ENCODE assay signal across 7 mouse cellular contexts in the genomic region with DNA sequence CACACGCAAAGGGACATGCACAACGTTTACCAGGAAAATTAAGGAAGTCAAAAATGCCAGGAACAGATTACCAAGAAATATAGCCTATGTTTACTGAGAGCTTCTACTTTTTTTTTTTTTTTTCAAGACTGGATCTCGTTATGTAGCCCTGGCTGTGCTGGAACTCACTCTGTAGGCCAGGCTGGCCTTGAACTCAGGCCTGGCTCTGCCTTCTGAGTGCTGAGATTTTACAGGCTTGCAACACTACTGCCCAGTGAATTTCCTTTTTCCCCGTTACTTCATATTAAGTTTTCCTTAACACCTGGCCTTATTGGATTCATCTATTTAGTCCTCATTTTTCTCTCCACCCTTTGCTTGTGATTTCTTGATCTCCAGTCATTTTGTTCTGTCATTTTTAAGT. TPM values are rescaled to one million over a fixed set of nuclear protein-coding genes. Genes with fewer than 3 reads are reported as not detected.
DNase-seq lines count a peak whose midpoint lies in the region; ATAC-seq and TF ChIP-seq lines count a peak whose summit lies in the region.

No protein-coding gene starts in this region.

- TF ChIP-seq CTCF in lung, embryonic 14.5 days (IDR thresholded peaks at IDR 0.05; ENCODE audit: low read depth): no peak

- H3K27ac ChIP-seq in lung, embryonic 14.5 days (ENCODE audit: low read depth): peak overlapping the region; percentile 86
- no peak overlapping the region; the same call in none of the 2 replicates for H3K27ac ChIP-seq in forebrain, embryonic 13.5 days
- peak overlapping the region; percentile 89; the same call in 1 of the 2 replicates for H3K27ac ChIP-seq in limb, embryonic 15.5 days
- peak overlapping the region; percentile 83 for H3K27ac ChIP-seq in stomach, embryonic 14.5 days (ENCODE audit: low read length)

- WGBS in lung, embryonic 14.5 days: 63% methylated on average over 4 of the region's 4 CpGs
- WGBS in forebrain, embryonic 13.5 days: 75% methylated on average over 4 of the region's 4 CpGs
- WGBS in limb, embryonic 15.5 days: 87% methylated on average over 4 of the region's 4 CpGs
- 87% methylated on average over 4 of the region's 4 CpGs for WGBS in stomach, embryonic 14.5 days

- H3K36me3 ChIP-seq in lung, embryonic 14.5 days (ENCODE audit: insufficient read depth): peaks cover 5% of the 10 kb centered on the region; the same call in 1 of the 2 replicates
- H3K36me3 ChIP-seq in forebrain, embryonic 13.5 days (ENCODE audit: poor library complexity, severe bottlenecking): peaks cover 10% of the 10 kb centered on the region
- peaks cover 9% of the 10 kb centered on the region; the same call in 1 of the 2 replicates for H3K36me3 ChIP-seq in limb, embryonic 15.5 days
- peaks cover 8% of the 10 kb centered on the region; the same call in 1 of the 2 replicates for H3K36me3 ChIP-seq in stomach, embryonic 14.5 days (ENCODE audit: control insufficient read depth, insufficient read depth, low read length)

- H3K4me2 ChIP-seq in lung, embryonic 14.5 days: peak overlapping the region; percentile 60
- H3K4me2 ChIP-seq in forebrain, embryonic 13.5 days: peak overlapping the region; percentile 58
- H3K4me2 ChIP-seq in limb, embryonic 15.5 days: peak overlapping the region; percentile 46
- H3K4me2 ChIP-seq in stomach, embryonic 14.5 days (replicated peaks; ENCODE audit: low read depth, low read length): peak overlapping the region; percentile 44

- no peaks in the 10 kb centered on the region for H3K27me3 ChIP-seq in lung, embryonic 14.5 days (ENCODE audit: insufficient read depth, low read length)
- H3K27me3 ChIP-seq in forebrain, embryonic 13.5 days: no peaks in the 10 kb centered on the region
- H3K27me3 ChIP-seq in limb, embryonic 15.5 days: no peaks in the 10 kb centered on the region
- H3K27me3 ChIP-seq in stomach, embryonic 14.5 days (ENCODE audit: control insufficient read depth, insufficient read depth, low read length): no peaks in the 10 kb centered on the region

- no peak for DNase-seq in lung, embryonic 14.5 days
- no peak for DNase-seq in lung, adult 18-20 months
- no peak for DNase-seq in frontal cortex, postnatal 36 days (ENCODE audit: low spot score in 2 of 2)
- no peak for DNase-seq in cerebellum, adult 11-12 months

- no peaks in the 10 kb centered on the region for H3K4me1 ChIP-seq in lung, embryonic 14.5 days (ENCODE audit: insufficient read depth)
- peaks cover 9% of the 10 kb centered on the region for H3K4me1 ChIP-seq in forebrain, embryonic 13.5 days
- peaks cover 7% of the 10 kb centered on the region for H3K4me1 ChIP-seq in limb, embryonic 15.5 days
- 0 out of 2 replicates have a peak, but pooled peaks cover 5% of the 10 kb centered on the region for H3K4me1 ChIP-seq in stomach, embryonic 14.5 days (ENCODE audit: control insufficient read depth, insufficient read depth, low read length)

- no peaks in the 10 kb centered on the region for H3K9me3 ChIP-seq in lung, embryonic 14.5 days (ENCODE audit: low read depth, low read length)
- H3K9me3 ChIP-seq in forebrain, embryonic 13.5 days (replicated peaks): no peaks in the 10 kb centered on the region
- H3K9me3 ChIP-seq in limb, embryonic 15.5 days: no peaks in the 10 kb centered on the region
- no peaks in the 10 kb centered on the region for H3K9me3 ChIP-seq in stomach, embryonic 14.5 days (ENCODE audit: control insufficient read depth, low read depth, low read length)

- peak overlapping the region; percentile 64 for H3K4me3 ChIP-seq in lung, embryonic 14.5 days (ENCODE audit: low read depth, low read length)
- H3K4me3 ChIP-seq in forebrain, embryonic 13.5 days: peak overlapping the region; percentile 73
- peak overlapping the region; percentile 71 for H3K4me3 ChIP-seq in limb, embryonic 15.5 days
- H3K4me3 ChIP-seq in stomach, embryonic 14.5 days (ENCODE audit: low read depth, low read length): peak overlapping the region; percentile 66

- H3K9ac ChIP-seq in lung, embryonic 14.5 days: peak overlapping the region; percentile 71; the same call in 1 of the 2 replicates
- peak overlapping the region; percentile 80; the same call in 1 of the 2 replicates for H3K9ac ChIP-seq in forebrain, embryonic 13.5 days
- no peak overlapping the region for H3K9ac ChIP-seq in limb, embryonic 15.5 days
- no peak overlapping the region for H3K9ac ChIP-seq in stomach, embryonic 14.5 days (replicated peaks; ENCODE audit: low read depth, low read length)

- peak; percentile 8; the same call in 1 of the 2 replicates for ATAC-seq in lung, embryonic 14.5 days (ENCODE audit: insufficient read depth)
- peak; percentile 16; the same call in 1 of the 2 replicates for ATAC-seq in forebrain, embryonic 13.5 days
- ATAC-seq in limb, embryonic 15.5 days (ENCODE audit: insufficient number of reproducible peaks, low FRiP score, low TSS enrichment, low read depth): no peak
- no peak for ATAC-seq in stomach, embryonic 14.5 days (ENCODE audit: insufficient number of reproducible peaks, insufficient read depth, low FRiP score, low read depth)

RNA-seq across cellular contexts. Expression of a gene that starts 2.5 kb away (rescaled TPM):
- 7.2 TPM in 2 replicates for polyA plus RNA-seq in lung, embryonic 14.5 days (2014; fragmentation: Nextera tagmentation; extraction: Ambion mirVana)
- polyA plus RNA-seq in forebrain, embryonic 13.5 days (2015; fragmentation: Nextera tagmentation; extraction: Ambion mirVana): 8.7 and 11.1 TPM in 2 replicates
- polyA plus RNA-seq in limb, embryonic 15.5 days (2015; fragmentation: Nextera tagmentation; extraction: Ambion mirVana): 7.1 and 7.5 TPM in 2 replicates
- 7.0 and 8.3 TPM in 2 replicates for polyA plus RNA-seq in stomach, embryonic 14.5 days (2014; fragmentation: Nextera tagmentation; extraction: Ambion mirVana)

RNA-seq across cellular contexts. Expression of a gene that starts 25.5 kb away (rescaled TPM):
- 15.3 and 16.8 TPM in 2 replicates for polyA plus RNA-seq in lung, embryonic 14.5 days (2014; fragmentation: Nextera tagmentation; extraction: Ambion mirVana)
- polyA plus RNA-seq in forebrain, embryonic 13.5 days (2015; fragmentation: Nextera tagmentation; extraction: Ambion mirVana): 20.7 and 22.1 TPM in 2 replicates
- polyA plus RNA-seq in limb, embryonic 15.5 days (2015; fragmentation: Nextera tagmentation; extraction: Ambion mirVana): 9.9 and 11.5 TPM in 2 replicates
- polyA plus RNA-seq in stomach, embryonic 14.5 days (2014; fragmentation: Nextera tagmentation; extraction: Ambion mirVana): 13.1 and 16.5 TPM in 2 replicates

RNA-seq across cellular contexts. Expression of a gene that starts 41.4 kb away (rescaled TPM):
- 4.6 and 5.0 TPM in 2 replicates for polyA plus RNA-seq in lung, embryonic 14.5 days (2014; fragmentation: Nextera tagmentation; extraction: Ambion mirVana)
- 15.5 and 21.5 TPM in 2 replicates for polyA plus RNA-seq in forebrain, embryonic 13.5 days (2015; fragmentation: Nextera tagmentation; extraction: Ambion mirVana)
- polyA plus RNA-seq in limb, embryonic 15.5 days (2015; fragmentation: Nextera tagmentation; extraction: Ambion mirVana): 8.3 and 9.0 TPM in 2 replicates
- 5.4 and 7.0 TPM in 2 replicates for polyA plus RNA-seq in stomach, embryonic 14.5 days (2014; fragmentation: Nextera tagmentation; extraction: Ambion mirVana)

Comparison
In these comparisons a context has a peak if more than half of its experiments do, and no peak if none do; other contexts are left out.
1. ATAC-seq: peak in lung, embryonic 14.5 days (single experiment) and forebrain, embryonic 13.5 days (single experiment); none in limb, embryonic 15.5 days (single experiment) and stomach, embryonic 14.5 days (single experiment).
2. H3K9ac ChIP-seq: peak in lung, embryonic 14.5 days (single experiment) and forebrain, embryonic 13.5 days (single experiment); none in limb, embryonic 15.5 days (single experiment) and stomach, embryonic 14.5 days (single experiment).
3. Peak in every context shown above with its lines, with median percentiles within 50 percentile points of each other: H3K4me2 ChIP-seq and H3K4me3 ChIP-seq.